Mouse (Mus musculus) left cerebral cortex, postnatal 14 days (tissue): ENCODE data around the gene Clk4. TPM values are rescaled to one million over a fixed set of nuclear protein-coding genes. Genes with fewer than 3 reads are reported as not detected.

Experiments
- DNase-seq, 2 experiments: peaks; one replicate each; pipeline ENCODE4 v3.0.0; 2021 to 2022; ENCODE audit warnings: low spot score in 2 of 2, mixed read lengths in 1 of 2
- intact Hi-C: fragments of 180-260 bp; cut with DNase I; formaldehyde crosslinking; loops from one replicate; pipeline ENCODE4 v1.15.1; 2025
- total RNA-seq, 2 experiments: library from RNA; stranded (reverse); gene quantifications; 2 replicates each; pipeline ENCODE4 v1.2.3; 2021

Clk4 gene
- total RNA-seq, 2 experiments from 2014 or later, result 99.1 to 102 TPM

DNA sequence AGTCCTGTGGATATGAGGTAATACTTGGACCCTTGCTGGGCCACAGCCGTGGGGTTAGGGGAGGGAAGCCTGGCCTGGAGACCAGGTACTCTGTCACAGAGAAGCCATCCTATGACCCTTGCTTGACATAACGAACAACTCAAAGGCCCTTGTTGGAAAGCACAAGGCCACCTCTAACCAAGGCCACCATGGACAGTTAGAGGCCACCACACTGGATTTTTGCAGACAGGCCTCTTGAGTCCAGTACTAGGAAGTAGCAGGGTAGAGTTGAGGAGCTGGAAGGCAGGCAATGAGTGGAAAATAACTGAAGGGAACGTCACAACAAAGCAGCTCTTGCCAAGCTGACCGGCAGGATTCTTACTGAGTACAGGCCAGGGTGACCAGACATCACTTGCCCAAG, 37.2 kb downstream of the Clk4 start:
- DNase-seq, result no peak
- intact Hi-C loops, result no loop called here

DNA sequence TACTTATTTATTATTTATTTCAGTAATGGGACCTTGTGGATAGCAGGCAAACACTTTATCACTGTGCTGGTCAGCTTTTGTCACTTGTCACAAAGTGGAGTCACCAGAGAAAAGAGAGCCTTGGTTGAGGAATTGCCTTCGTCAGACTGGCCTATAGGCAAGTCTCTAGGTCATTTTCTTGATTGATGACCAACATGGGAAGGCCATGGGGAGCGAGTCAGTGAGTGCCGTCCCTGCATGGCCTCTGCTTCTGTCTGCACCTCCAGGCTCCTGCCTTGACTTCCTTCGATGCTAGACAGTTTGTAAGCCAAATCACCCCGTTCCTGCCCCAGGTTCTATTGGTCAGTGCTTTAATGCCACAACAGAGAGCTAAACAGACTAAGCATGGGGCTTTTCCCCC, 40.9 kb downstream of the Clk4 start:
- no peak for DNase-seq
- intact Hi-C loops, result no loop called here

DNA sequence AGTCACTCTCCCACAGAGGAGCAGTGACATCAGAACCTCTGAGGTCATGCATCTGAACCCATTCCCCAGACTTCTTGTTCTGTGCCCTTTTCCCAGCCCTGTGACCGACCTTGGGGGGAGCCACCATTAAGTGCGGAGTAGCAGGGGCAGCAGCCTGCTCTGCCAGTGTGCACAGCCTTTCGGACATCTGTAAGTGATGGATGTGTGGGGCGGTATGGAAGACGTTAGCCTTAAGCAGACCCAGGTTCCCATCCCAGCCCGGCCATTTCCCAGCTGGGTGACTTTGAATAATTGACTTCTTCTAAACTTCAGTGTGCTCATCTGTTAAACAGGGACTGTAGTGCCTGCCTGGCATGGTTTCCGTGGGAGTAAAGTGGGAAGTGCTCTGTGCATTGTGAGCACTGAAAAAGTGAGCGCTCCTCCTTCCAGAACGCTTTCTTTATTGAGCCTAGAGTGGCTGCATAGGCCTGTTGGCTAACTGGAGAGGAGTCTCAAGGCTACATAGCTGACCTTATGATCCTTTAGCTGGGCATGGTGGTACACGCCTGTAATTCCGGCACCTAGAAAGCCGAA, 42.5 kb downstream of the Clk4 start:
- peak in 1 of 2 experiments; percentile 29 for DNase-seq
- intact Hi-C loops, result no loop called here

DNA sequence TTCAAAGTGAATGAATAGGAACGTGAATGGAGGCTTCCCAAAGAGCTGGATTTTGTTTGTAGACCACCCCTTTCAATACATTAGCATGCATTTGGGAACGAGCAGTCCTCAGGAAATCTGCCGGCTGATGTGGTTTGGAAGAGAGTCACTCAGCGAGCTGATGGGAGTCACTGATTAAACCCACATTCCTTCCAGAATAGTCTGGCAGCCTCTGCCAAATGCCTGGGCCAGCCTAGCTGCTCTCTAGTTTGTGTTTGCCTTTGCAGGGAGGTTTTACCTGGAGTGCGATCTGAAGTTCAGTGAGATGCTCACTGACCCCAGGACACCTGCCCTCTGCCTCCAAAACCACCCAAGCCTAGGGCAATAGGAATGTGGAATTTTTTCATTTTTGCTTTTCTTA, 46.8 kb downstream of the Clk4 start:
- intact Hi-C loops, result no loop called here
- DNase-seq, result no peak

DNA sequence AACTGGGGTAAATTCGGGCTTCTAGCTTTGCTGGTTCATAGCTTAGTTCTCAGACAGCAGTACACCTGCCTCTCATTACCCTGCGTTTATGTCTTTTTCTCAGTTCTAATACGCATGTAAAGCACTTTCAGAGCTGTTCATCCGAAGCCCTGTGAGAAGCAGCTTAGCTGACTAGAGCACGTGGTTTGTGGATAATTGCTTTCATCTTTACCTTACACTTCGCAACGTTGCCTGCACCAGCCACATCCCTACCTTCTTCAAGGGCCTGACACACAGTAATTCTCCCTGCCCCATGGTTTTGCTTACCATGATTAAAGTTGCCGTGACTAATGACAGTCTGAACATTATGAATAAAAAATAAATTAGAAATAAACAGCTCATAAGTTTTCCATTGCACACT, 50.3 kb downstream of the Clk4 start:
- intact Hi-C loops, result no loop called here
- no peak for DNase-seq

DNA sequence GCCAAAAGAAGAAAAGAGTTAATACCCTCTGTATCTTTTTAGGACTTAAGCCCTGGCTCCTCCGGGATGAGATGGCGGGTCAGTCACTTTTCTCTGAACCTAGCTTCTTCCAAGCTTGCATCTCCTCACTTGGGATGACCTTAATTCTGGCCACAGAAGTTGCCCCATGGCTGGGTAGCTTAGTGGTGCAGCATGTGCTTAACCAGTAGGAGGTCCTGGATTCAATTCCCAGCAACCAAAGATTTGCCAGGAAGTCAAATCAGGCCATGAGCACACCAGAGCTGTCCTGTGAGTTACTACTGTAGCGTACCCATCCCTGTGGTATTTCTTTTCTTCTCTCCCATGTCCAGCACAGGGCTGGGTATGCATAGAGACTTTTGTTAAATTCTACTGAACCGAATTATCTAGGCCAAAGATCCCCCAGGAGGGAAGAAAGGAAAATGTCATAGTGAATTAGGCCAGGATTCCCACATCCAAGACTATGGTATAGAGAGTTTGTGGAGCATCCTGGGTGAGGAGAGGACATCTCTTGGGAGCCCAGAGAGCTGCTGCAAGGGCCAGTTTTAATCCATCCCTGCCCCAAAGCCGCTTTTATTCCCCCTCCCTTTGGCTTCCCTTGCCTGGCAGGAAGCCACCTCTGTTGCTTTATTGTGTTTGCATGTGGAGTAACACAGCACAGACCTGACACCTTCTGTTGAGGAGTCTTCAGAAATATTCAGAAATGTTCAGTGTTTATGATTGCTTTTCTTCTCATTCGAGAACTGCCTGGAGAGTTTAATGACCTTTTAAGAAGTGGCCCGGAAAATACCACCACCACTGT, 54.7 kb downstream of the Clk4 start:
- DNase-seq, result no peak
- intact Hi-C loops, result no loop called here

DNA sequence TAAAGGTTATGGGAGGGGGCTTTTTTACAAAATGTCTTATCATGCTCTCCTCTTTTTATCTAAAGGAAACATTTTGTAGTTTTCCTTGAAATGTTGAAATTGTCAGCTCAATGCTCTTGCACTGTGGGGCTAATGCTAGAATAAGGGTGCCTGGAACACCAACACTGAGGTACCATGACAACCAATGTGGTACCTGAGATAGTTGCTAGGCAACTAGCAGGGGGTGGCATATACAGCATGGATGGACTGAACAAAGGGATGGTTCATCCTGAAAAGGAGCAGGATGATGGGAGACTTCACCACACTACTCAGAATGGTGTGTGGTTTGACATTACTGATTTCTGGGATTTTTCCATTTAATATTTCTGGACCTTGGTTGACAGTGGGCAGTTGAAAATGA, 59.1 kb downstream of the Clk4 start:
- no peak for DNase-seq
- intact Hi-C loops, result no loop called here

DNA sequence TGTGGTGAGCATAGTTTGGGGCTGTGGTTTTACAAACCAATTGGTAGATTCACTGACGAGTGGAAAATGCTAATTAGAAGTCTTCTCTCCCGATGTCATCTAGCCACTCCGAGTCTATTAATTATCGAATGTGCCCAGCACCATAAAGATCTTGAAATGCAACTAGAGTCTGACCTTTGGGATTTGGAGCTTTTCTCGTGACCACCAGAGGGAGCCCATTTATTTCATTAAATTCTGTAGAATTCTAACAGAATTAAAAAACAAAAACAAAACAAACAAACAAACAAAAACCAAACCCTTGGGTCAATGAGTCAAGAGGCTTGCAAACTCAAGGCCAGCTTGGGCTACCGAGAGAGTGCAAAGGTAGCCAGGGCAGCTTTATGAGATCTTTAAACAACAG, 65.4 kb downstream of the Clk4 start:
- intact Hi-C loops, result loop anchor here (2.0 to 5.0 kb wide), 2 partner anchors 120 to 208 kb away; no protein-coding TSS in a partner anchor

DNA sequence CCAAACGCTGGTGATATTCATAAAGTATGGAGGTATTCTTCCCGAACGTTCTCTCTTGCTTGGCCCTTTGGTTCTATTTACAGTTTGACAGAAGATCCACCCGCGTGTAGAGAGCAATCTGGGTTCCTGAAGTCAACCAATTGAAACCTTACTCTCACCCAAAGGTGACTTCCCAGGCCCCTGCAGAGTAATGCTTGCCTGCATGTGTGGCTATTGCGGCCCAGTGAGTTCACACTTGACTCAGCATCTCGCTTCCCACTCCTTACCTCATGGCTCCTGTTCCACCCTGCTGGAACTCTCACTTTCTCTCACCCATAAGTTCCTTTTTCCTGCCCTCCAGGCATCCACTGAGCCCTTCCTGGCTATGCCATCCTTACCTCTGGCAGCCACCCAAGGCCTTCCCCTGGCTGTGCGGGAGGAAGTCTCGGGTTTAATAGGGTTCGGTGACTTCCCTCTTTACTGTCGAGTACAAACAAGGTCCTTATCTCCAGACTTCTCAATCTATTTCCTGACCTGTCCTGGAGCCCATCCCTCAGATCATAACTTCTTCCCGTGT, 66.9 kb downstream of the Clk4 start:
- intact Hi-C loops, result loop anchor here (5.0 kb wide), 1 partner anchor 119 kb away; no protein-coding TSS in a partner anchor

More for the DNA sequence above, 65.4 kb downstream of the Clk4 start:
- DNase-seq, result no peak

DNA sequence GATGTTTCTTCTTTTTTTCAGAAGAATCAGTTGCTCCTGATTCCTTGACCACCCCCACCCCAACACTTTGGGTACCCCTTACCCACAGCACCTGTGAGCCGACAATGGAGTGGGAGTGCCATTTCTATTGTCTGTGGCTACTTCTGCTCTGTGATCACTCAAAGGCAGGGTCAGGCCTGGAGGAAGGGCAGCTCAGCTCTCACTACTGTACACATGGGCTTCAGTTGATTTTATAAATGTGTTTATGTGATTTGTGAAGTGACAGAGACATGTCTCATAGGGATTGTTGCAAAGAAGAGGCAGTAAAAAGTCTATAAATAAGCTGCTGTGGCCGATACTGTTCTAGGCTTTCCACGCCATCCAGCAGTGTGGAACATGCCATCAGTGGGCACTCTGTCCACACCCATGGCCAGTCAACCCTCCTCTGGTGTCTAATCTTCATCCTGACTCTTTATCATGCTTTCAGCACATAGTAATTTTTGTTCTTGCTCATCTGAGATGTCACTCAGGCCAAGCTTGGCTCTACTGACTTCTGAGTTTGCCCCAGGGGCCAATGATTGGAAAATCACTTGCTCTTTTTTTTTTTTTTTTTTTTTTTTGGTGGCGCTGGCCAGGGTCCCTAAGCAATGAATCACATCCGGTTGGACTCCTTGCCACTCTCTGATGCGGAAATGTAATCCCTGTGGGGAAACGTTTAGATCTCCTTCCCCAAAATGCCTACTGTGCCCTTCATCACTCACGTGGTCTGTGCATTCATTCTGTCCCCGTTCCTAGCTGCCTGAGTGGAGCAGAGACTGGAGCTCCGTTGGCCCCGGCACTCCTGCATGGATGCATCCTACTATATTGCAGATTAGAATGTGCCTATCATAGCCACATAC, 68.5 kb downstream of the Clk4 start:
- no peak for DNase-seq
- intact Hi-C loops, result loop anchor here (5.0 kb wide), 1 partner anchor 117 kb away; no protein-coding TSS in a partner anchor

More for the DNA sequence above, 66.9 kb downstream of the Clk4 start:
- peak in 1 of 2 experiments; percentile 35 for DNase-seq

Other genes with a start within 250 kb of the Clk4 start
- not detected for gene Olfr54, start 247.5 kb upstream of the Clk4 start, total RNA-seq
- gene Olfr1375, start 213.6 kb upstream of the Clk4 start, total RNA-seq, result not detected
- 10 to 100 TPM in 1 of 2 experiments, 1 to 10 TPM in 1; 7.9 to 10.6 TPM for gene Zfp354a, start 202.5 kb upstream of the Clk4 start, total RNA-seq
- not detected for gene Gm12569, start 41.3 kb upstream of the Clk4 start, total RNA-seq
- gene BC049762, start 1.3 kb downstream of the Clk4 start, total RNA-seq, result not detected
- 10 to 100 TPM; 10.7 to 12.9 TPM for gene Col23a1, start 28.2 kb downstream of the Clk4 start, total RNA-seq